Mouse (Mus musculus): ENCODE results near the gene Inpp5f.
"Not testable (repeated sequence)": the region's sequence is repeated elsewhere in the genome, so short reads cannot be mapped to it uniquely, and the experiment has no call there.

The Inpp5f gene

DNA sequence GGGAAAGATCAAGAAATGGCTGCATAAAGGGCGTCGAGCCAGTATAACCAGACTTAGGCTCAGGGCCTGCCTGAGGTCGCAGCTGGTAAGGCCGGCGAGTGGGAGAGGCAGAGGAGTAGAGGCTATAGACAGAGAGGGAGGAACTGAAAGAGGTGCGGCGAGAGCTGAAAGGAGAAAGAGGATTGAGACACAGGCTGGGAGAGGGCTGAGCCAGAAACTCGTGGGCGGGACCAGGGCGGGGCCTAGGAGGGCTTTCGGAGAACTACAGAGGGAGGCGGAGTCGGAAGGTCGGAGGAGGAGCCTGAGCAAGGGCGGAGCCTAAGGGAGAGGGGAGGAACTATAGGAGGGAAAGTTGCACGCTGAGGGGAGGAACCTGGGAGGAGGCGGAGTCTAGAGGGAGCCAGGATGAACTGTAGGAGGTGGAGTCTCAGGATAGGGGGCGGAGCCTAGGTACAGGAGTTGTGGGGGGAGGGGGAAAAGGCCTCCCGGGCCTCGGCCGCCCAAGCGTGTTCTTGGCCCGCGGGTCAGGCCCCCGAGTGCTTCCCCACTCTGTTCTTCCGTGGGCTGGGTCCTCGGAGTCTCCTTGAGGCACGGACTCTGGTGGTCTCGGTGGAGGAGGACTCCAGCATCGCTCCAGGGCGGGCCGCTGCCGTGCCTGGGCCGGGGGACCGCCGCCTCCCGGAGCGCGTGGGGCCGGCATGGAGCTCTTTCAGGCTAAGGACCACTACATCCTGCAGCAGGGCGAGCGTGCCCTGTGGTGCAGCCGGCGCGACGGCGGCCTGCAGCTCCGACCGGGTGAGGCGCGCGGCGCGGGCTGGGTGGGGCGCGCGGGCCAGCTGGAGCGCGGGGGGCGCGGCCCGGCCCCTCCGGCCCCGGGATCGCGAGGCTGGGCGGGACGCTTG lies at the start of gene Inpp5f:
Inpp5f (plus strand) TSS at position 432 of the 902 bp plus-strand sequence.
- peak; percentile 92 for DNase-seq (ENCODE audit: extremely low read depth, low read depth)

DNA sequence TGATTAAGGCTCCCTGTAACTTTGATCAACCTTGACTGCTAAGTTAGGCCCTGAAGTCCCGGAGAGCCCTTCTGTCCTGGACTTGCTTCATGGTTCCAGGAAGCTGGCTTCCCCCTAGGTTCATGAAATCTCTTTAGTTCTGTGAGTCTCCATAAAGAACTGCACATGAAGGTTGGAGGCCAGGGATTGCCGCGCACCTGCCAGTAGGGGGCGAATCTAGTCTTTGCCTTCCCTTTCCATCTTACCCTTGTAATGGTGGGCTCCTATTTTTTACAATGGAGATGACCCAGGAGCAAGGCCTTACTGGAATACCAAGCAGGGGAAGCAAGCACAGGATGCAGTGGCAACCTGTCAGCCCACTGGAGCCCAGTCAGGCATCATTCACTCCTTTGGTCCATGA lies 47.8 kb upstream of the Inpp5f start:
- peak; percentile 26 for DNase-seq (ENCODE audit: extremely low read depth, low read depth)

DNA sequence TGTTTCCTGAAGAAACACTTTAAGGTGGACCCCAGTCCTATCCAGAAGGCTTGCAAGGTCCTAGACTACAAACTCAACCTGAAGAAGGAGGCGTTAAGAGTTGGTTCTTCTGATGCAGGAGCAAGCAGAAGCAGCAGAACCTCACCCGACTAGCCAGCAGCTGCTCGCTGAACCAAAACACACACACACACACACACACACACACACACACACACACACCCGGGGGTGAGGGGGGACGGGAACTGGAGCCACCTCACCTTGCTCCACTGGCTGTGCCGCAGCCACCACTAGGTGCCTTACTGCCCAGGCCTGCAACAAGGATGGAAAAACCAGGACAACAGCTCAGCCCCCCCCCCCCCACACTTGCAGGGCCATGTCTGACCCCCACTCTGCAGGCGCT lies 44.8 kb upstream of the Inpp5f start:
- no peak for DNase-seq (ENCODE audit: extremely low read depth, low read depth)

DNA sequence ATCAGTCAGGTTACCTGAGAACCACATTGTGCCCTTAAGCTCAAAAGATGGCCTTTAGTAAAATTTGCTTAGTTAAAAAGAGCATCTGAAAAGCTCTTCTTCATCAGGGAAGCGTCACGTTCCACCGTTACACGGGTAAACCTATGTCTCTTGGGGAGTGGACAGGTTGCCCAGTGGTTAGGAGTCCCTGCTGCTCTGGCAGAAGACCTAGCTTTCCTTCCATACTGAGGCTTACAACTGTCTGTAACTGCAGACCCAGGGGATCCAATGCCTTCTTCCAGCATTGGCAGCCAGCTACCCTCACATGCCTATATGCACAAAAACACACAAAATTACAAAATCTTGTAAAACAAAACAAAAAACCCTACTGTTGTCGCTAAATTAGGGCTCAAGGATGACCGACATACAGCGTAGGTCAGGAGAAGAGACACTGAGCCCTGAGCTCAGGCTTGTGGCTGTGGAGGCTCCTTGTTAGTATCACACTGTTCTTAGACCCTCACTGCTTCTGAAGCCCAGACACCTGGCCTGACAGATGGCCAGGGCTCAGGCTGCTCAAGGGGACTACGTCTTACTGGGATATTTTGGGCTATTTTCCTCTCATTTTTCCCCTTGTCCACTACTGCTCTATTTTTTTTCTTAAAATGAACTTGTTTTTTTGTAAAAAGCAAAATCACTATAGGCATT lies 43.4 kb upstream of the Inpp5f start:
- no peak for DNase-seq (ENCODE audit: extremely low read depth, low read depth)

DNA sequence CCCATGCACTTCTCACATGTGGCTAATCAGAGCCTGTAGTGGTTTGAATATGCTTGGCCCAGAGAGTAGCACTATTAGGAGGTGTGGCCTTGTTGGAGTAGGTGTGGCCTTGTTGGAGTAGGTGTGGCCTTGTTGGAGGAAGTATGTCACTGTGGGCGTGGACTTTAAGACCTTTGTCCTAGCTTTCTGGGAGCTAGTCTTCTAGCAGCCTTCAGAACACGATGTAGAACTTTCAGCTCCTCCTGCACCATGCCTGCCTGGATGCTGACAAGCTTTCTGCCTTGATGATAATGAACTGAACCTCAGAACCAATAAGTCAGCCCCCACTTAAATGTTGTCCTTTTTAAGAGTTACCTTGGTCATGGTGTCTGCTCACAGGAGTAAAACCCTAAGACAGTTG lies 41.7 kb upstream of the Inpp5f start:
- DNase-seq (ENCODE audit: extremely low read depth, low read depth): not testable (repeated sequence)

DNA sequence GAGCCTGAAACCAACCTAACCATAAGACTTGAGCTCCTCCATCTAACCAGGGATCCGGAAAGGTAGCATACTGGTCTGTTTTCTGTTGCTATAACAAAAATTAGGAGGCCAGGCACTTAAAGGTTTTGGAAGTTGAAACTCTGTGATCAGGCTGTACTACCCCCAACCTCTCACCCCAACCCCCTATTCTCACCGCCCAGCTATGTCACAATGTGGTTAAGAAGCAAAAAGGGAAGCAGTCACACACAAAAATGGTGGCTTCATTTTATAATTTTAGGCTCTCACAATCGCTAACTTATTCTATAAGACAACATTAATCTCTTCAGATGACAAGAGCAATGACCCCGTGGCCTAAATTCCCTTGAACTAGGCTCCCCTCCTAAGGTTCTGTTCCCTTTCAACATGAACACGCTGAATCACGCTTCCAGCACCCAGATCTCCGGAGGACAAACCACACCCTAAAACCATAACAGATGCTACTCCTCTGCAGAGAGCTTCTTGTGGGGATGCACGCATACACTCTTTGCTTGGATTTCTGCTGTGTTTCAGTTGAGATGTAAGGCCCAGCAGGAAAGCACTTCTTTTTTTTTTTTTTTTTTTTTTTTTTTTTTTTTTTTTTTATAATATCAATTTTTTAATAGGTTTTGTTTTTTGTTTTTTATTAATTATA lies 41.0 kb upstream of the Inpp5f start:
- DNase-seq (ENCODE audit: extremely low read depth, low read depth): peak; percentile 68

DNA sequence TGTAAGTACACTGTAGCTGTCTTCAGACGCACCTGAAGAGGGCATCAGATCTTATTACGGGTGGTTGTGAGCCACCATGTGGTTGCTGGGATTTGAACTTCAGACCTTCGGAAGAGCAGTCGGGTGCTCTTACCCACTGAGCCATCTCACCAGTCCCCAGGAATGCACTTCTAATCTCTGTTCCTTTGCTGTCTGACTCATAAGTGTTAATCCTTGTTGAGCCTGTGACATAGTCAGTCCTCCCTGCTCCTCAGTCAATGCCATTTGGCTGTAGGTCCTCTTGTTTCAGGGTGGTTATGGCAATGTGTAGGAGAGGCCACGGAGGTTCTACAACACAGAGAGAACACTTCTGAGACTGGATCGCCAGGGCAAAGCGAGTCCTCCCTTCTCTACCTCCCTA lies 40.5 kb upstream of the Inpp5f start:
- DNase-seq (ENCODE audit: extremely low read depth, low read depth): not testable (repeated sequence)

DNA sequence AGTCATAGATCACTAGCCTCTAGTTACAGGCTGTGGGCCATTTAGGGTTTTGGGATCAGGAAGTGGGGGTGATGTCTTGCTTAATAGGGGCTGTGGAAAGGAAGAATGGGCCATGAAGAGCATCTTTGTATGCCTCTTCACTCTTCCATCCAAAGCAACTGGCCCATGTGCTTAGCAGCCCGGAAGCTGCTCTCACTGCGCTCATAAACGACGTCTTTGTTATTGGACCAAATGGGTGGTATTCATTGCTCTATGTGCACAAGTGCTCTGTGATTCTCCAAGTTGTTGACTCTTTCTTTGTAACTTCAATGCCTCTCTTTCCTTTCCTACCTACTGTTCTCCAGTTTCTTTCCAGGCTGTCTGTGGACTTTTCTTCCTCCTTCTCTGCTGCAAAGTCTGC lies 39.1 kb upstream of the Inpp5f start:
- DNase-seq (ENCODE audit: extremely low read depth, low read depth): no peak

DNA sequence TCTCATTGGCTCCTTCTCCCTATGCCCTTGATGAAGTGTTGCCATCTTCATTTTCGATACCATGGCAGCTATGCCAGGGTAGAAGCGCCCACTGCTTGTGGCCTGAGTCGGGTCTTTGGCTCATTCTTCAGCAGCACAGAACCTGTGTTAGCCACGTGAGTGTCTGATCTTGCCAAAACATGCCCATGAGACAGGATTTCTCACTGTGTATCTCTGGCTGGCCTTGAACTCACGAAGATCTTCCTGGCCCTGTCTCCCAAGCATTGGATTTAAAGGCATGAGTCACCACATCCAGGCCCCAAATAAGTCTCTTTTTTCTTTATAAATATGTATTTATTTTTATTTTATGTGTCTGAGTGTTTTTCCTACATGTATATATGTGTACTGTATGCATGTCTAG lies 35.9 kb upstream of the Inpp5f start:
- no peak for DNase-seq (ENCODE audit: extremely low read depth, low read depth)

DNA sequence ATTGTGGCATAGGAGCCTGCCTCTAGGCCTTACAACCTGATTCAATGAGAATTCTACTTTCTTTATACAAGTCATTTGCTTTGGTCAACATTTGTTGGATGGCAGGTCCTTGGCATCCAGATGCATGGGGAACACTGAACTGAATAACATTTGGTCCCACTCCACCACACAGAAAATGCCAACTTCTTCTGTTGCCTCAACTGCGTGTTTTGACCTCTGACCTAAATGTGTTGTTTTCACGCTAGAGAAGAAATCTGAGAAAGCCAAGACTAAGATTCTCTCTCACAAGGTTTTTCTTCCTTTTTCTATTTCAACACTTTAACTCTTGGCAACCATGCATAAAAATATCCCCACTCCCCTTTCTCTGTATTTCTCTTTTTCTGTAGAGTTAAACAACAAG lies 35.3 kb upstream of the Inpp5f start:
- DNase-seq (ENCODE audit: extremely low read depth, low read depth): no peak

DNA sequence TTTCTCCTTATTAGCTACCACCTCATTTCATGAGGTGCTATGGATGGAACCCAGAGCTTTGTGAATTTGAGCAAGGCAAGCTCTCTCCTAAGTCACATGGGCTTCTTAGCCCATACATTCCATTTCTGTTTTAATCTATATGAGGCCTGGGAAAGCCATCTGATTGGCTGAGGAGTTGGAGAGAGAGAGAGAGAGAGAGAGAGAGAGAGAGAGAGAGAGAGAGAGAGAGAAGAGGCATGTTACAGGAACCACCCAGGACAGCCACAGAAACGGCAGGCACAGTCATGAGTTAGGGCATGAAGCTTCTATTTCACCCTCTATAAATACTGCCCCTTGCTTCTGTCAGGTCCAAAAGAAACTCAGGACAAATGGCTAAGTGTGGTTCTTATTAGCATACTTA lies 33.5 kb upstream of the Inpp5f start:
- no peak for DNase-seq (ENCODE audit: extremely low read depth, low read depth)

DNA sequence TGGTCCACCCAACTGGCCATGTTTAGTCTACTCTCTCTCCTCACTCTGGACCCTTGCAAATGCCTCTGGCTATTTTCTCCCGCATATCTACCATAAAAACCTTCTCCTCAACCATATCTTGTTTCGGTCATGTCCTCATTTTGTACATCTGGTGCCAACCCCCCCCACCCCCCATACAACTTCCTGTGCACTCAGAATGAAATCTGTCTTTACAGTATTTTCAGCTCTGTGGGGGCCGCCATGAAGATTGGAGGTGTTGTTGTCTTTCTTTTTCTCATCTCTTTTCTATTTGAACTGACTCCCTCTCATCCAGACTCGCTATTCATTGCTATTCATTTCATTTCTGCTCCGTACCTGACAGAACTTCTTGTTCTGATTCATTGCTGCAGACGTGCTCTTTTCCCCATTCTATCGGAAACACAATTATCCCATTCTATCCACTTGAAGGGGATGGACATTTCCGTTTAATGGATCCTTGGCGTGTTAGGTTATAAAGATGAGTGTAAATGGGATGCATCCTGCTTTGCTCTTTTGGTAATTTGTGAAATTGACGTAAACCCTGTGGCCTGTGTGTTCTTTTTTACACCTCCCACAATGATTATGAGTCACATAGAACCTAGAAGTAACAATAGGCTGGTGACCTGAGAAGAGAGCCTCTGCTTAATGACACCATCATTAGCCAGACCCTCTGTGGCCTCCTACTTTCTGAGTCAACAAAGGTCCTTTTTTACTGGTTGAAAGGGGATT lies 32.8 kb upstream of the Inpp5f start:
- DNase-seq (ENCODE audit: extremely low read depth, low read depth): no peak

DNA sequence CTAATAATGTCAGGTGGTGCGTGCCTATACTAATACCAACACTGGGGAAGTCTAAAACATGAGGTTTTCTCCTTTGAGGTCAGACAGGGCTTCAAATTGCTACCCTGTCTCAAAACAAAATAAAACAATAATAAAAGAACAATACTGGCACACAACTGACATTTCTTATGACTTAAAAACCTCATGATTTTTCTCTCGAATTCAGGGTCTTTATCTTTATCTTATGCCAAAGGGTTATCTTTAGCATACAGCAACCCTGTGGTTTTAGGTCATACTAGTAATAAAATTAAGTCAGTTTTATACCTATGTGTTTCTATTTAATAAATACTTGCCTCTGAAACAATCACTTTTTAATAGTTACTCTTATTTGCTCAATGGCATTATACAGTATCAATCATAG lies 31.7 kb upstream of the Inpp5f start:
- no peak for DNase-seq (ENCODE audit: extremely low read depth, low read depth)

DNA sequence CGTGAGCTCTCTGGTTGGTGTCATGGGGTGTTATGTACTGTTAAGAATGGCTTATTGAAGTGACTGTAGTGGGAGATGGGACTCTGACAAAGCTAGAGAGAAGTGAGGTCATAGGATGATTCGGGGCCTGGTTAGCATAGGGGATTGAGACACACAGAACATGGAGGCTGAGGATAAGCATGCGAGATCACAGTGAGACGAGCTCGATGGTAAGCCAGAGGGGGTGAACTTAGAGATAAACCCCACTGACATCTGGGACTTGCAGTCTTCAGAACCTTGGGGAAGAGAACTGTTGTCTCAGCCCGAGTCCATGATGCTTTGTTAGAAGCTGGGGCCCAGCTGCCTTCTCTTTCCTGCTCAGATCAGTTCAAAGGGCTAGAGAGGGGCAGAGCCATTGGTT lies 30.8 kb upstream of the Inpp5f start:
- no peak for DNase-seq (ENCODE audit: extremely low read depth, low read depth)

DNA sequence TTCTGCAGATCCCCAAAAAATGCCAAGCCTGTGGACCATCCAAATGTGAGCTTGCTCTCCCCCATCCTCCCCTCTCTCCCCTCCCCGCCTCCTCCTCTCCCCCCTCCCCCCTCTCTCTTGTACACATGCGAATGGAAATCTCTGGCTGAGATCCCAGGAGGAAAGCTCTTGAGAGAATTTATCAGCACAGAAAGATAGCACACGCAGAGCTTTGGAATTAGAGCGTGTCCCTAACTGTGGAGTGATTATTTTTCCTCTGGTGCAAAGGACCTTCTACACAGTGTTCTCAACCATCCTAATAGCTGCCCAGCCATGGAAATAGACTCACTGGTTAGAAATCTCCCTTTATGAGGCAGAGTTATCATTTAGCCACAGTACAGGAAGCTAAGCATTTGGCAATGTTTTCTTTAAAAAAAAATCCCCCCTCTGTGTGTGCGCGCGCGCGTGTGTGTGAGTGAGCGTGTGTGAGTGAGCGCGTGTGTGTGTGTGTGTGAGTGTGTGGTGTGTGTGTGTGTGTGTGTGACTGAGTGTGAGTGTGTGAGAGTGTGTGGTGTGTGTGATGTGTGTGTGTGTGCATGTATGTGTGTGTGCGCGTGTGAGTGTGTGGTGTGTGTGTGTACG lies 29.2 kb upstream of the Inpp5f start:
- no peak for DNase-seq (ENCODE audit: extremely low read depth, low read depth)

DNA sequence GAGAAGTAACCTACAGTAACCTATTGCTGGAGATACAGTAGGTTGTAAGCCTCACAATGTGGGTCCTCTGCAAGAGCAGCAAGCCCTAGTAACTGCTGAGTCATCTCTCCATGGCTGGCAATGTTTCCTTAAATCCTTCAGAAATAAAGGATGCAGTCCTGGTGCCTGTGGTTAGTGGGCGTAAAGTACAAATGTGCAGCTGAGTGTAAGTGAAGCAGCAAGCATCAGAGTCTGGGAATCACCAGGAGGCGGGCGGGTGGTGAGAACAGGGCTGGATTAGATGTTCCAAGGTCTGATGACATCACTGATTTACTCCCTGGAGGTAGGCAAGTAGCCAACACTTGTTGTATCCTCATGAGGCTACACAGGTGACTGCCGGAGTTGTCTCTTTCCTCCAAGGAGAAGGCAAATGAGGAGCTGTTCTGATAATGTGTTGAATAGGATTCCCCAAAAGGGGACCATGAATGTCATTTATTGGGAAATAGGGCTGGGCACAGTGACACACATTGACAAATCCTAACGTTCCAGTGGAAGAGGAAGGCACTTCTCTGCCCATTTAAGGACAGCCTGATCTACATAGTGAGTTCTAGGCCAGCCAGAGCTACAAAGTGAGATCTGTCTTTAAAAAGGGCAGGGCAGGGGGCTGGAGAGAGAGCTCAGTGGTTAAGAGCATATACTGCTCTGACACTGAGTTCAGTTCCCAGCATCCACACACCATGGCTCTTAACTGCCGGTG lies 27.7 kb upstream of the Inpp5f start:
- no peak for DNase-seq (ENCODE audit: extremely low read depth, low read depth)

DNA sequence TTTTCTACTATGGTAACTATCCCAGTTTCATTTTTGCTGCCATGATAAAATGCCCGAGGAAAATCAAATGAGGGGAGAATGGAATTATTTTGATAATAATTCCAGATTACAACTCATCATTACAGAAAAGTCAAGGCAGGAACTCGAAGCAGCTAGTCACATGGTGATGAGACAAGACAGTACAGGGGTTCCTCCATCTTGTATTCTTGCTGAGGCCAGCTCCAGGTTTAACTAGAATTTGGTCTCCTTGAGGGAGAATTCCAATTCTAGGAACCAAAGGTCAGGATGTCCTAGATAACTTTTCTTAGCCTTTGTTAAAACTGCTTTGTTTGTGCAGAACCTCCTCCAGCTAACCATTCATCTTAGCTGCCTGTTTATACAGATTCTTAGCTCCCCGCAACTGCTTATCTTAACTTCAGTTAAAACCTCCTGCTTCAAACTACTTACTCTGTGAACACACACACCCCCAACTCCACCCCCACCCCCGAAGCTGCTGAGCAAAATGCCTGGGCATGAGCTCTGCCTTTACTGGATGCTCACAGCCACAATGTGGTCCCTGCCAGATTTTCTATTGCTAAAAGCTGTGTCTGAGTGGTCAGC lies 23.7 kb upstream of the Inpp5f start:
- no peak for DNase-seq (ENCODE audit: extremely low read depth, low read depth)

DNA sequence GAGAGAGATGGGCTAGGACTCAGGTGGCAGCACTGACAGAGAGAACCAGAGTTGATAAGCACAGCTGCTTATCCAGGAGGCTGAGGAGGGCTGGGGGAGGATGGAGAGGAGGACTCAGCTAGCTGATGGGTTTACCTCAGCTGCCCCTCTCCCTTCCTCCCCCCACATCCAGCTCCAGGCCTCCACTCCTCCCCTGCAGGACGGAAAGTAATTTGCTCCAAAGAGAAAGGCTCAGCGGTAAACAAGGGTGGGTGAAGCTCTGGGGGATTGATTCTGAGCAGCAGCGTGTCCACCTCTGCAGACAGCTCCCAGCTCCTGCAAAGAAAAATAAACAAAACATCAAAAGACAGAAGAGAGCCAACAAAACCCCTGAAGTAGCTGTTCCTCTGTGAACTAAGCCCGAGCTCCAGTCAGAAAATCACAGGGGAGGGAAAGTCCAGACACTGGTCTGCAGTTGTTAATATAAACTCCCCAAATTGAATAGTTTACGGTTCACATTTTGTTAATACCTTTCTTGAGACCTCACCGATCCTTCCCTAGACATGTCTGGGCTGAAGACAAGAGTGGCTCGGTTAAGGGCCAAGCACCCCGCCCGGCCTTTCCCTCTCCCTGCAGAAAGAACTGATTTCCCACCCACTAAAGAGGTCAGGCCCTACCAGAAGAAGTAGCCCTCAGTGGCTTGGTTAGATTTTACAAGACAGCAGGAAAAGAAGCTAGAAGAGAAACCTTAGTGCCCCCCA lies 19.6 kb upstream of the Inpp5f start:
- DNase-seq (ENCODE audit: extremely low read depth, low read depth): no peak

Data from MEL-GATA-1-ER (cell line).